Mouse (Mus musculus): Measurements from ENCODE around the gene Erp29. TPM values are rescaled to one million over a fixed set of nuclear protein-coding genes. Genes with fewer than 3 reads are reported as not detected.
"Not testable (repeated sequence)": the region's sequence is repeated elsewhere in the genome, so short reads cannot be mapped to it uniquely, and the experiment has no call there.

The Erp29 gene
- polyA plus RNA-seq (2015; fragmentation: Nextera tagmentation; extraction: Ambion mirVana) = 142 and 143 TPM in 2 replicates

DNA sequence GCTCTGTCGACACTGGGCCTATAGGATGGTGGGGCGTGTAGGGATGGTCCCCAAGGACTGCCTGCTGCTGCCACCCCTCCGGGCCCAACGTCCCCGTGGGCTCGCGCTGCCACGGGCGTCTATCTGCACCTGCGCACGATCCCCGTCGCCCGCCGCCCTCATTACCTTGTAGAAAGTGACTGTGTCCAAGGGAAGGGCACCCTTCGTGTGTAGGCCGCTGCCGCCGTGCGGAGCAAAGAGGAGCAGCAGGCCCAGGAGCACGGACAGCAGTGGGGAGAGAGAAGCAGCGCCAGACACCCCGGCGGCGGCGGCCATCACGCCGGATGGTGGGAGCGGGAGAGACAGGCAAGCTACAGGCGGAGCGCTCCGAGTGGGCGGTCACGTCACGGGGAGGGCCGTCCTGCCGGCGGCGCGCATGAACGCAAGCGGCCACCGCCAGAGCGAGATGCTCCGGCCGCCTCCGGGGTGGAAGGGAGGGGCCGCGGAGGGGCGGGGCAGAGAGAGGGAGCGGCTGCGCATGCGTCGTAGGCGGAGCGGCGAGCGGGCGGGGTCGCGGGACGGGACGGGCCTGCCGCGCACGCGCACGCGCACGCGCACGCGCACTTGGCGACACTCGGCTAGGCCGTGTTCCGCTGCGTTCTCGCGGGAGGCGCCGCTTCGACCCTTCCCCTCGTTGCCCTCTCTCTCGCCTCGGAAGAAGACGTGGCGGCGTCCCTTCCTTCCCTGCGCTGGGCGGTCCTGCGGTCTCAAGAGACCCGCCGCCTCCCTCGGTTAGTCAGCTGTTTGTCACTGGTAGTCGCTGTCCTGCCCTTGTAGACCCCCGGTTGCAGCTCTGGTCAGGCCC is at the start of gene Erp29:
Erp29 (minus strand) TSS at position 481 of the 844 bp plus-strand sequence.
- no peaks in the 10 kb centered on the region for H3K9me3 ChIP-seq (ENCODE audit: control insufficient read depth, low read length)
- TF ChIP-seq CTCF (IDR thresholded peaks at IDR 0.05; ENCODE audit: low read depth) = peak; percentile 48
- TF ChIP-seq EP300 (optimal IDR thresholded peaks at IDR 0.05) = no peak
- ATAC-seq (ENCODE audit: low FRiP score, low TSS enrichment) = peak; percentile 93

DNA sequence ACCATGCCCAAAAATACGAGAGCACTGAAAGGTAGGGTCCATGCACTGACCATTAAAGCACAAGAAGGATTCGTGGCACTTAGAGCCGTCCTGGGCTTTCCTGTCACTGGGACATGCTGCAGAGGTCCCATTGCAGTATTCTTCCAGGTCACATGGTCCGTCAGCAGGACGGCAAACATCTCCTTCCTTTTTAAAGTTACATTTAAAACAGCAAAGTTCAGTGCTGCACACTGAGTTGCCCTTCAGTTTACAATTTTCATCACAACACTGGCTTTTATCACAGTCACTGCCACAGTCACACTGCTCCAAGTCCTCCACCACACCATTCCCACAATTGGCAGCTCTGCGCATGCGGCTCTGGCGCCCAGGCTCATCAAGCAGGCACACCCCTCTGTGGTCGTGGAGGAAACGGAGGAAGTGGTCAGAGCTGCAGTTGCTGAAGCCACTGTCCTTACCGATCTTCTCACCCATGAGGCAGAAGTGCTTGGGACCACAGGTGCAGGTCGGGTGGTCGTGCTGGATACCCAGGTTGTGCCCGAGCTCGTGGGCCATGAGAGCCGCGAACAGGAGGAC is 49.2 kb upstream of the Erp29 start:
- not testable (repeated sequence) for DNase-seq (ENCODE audit: low spot score); H3K9ac ChIP-seq (ENCODE audit: low read length); H3K27ac ChIP-seq (replicated peaks); H3K4me1 ChIP-seq (replicated peaks; ENCODE audit: control insufficient read depth, insufficient read depth); H3K4me2 ChIP-seq (replicated peaks; ENCODE audit: low read depth); H3K9me3 ChIP-seq (ENCODE audit: control insufficient read depth, low read length); H3K27me3 ChIP-seq (ENCODE audit: control insufficient read depth, insufficient read depth, low read length); H3K4me3 ChIP-seq (ENCODE audit: low read depth, low read length); H3K36me3 ChIP-seq (ENCODE audit: control insufficient read depth, insufficient read depth, low read length); ATAC-seq (ENCODE audit: low FRiP score, low TSS enrichment)
- WGBS = 70% methylated on average over 10 of the region's 17 CpGs

More for the DNA sequence above, at the start of gene Erp29:
- Histone ChIP-seq H3K4me3 (ENCODE audit: low read depth, low read length) (peak within 1 kb of the TSS; percentile 91), H3K36me3 (ENCODE audit: control insufficient read depth, insufficient read depth, low read length) (peaks cover 3% of the 10 kb centered on the region), H3K9ac (ENCODE audit: low read length) (peak within 1 kb of the TSS; percentile 91), H3K4me1 (replicated peaks; ENCODE audit: control insufficient read depth, insufficient read depth) (peaks cover 8% of the 10 kb centered on the region), H3K4me2 (replicated peaks; ENCODE audit: low read depth) (peak within 1 kb of the TSS; percentile 79), H3K27ac (replicated peaks) (peak within 1 kb of the TSS; percentile 98), H3K27me3 (ENCODE audit: control insufficient read depth, insufficient read depth, low read length) (no peaks in the 10 kb centered on the region)
- peak; percentile 99 for DNase-seq (ENCODE audit: low spot score)
- under 1% methylated on average over 79 of the region's 97 CpGs for WGBS

DNA sequence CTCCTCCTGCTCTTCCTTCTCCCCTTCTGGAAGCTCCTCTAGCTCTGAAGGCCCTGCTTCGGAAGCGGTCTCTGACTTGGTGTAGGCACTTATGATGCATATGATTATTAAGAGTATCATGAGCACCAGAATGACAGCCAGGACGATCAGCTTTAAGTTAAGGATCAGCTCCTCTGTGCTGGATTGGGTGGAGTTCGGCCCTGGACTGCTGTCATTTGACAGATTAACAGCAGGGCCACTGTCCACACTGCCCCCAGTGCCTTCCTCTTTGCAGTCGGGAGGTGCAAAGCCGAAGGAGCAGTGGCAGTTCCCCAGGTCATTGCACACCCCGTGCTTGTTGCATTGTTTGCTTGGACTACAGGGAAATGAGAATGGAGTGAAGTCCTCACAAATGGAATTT is 48.4 kb upstream of the Erp29 start:
- no peak for ATAC-seq (ENCODE audit: low FRiP score, low TSS enrichment)
- no peak overlapping the region for H3K4me3 ChIP-seq (ENCODE audit: low read depth, low read length)
- H3K4me1 ChIP-seq (replicated peaks; ENCODE audit: control insufficient read depth, insufficient read depth) = no peaks in the 10 kb centered on the region
- H3K27me3 ChIP-seq (ENCODE audit: control insufficient read depth, insufficient read depth, low read length) = no peaks in the 10 kb centered on the region
- no peak for DNase-seq (ENCODE audit: low spot score)
- no peak overlapping the region for H3K9ac ChIP-seq (ENCODE audit: low read length)
- H3K36me3 ChIP-seq (ENCODE audit: control insufficient read depth, insufficient read depth, low read length) = no peaks in the 10 kb centered on the region
- H3K27ac ChIP-seq (replicated peaks) = no peak overlapping the region
- no peak overlapping the region for H3K4me2 ChIP-seq (replicated peaks; ENCODE audit: low read depth)
- 65% methylated on average over 7 of the region's 7 CpGs for WGBS
- no peaks in the 10 kb centered on the region for H3K9me3 ChIP-seq (ENCODE audit: control insufficient read depth, low read length)
- TF ChIP-seq EP300 (optimal IDR thresholded peaks at IDR 0.05) (no peak), CTCF (IDR thresholded peaks at IDR 0.05; ENCODE audit: low read depth) (no peak)

DNA sequence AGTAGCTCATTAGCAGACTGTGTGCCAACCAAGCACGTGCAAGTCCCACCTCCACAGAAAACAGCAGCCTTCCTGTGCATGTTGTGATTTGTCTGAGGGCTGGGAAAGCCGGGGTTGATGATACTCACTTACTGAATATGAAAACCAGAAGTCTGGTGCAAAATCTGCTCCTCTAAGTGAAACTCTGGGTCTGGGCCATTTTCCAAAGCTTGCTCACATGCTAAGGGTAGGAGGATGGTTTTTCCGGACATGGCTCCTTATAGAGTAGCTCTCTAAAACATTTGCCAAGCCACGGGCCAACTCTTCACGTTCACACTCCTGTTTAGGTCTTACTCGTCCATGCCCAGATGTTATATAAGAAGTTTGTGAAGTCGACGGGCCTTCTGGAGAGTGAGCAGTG is 41.0 kb upstream of the Erp29 start:
- TF ChIP-seq CTCF (IDR thresholded peaks at IDR 0.05; ENCODE audit: low read depth) (no peak), EP300 (optimal IDR thresholded peaks at IDR 0.05) (no peak)
- no peaks in the 10 kb centered on the region for H3K4me1 ChIP-seq (replicated peaks; ENCODE audit: control insufficient read depth, insufficient read depth)
- WGBS = 67% methylated on average over 8 of the region's 8 CpGs
- no peak for DNase-seq (ENCODE audit: low spot score)
- no peak overlapping the region for H3K27ac ChIP-seq (replicated peaks)
- no peaks in the 10 kb centered on the region for H3K36me3 ChIP-seq (ENCODE audit: control insufficient read depth, insufficient read depth, low read length)
- H3K9ac ChIP-seq (ENCODE audit: low read length) = no peak overlapping the region
- H3K4me2 ChIP-seq (replicated peaks; ENCODE audit: low read depth) = no peak overlapping the region
- no peaks in the 10 kb centered on the region for H3K27me3 ChIP-seq (ENCODE audit: control insufficient read depth, insufficient read depth, low read length)
- no peaks in the 10 kb centered on the region for H3K9me3 ChIP-seq (ENCODE audit: control insufficient read depth, low read length)
- no peak for ATAC-seq (ENCODE audit: low FRiP score, low TSS enrichment)
- no peak overlapping the region for H3K4me3 ChIP-seq (ENCODE audit: low read depth, low read length)

DNA sequence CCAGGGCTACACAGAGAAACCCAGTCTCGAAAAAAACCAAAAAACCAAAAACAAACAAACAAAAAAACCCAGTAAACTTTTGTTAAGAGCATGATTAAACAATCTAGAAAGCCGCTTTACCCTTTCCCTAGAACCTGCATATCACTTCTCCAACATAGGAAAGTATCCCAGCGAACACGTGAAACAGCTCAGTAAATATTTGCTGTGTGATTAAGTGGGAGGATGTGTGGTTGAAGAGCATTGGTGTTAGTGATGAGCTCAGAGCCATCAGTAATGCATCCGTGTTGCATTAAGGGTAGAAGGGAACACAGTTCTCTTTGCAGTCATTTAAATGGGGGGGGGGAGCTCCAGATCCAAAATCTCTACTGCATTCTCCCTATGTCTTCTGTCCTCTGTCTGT is 32.5 kb upstream of the Erp29 start:
- ATAC-seq (ENCODE audit: low FRiP score, low TSS enrichment) = peak; percentile 60; the same call in 1 of the 2 replicates
- H3K36me3 ChIP-seq (ENCODE audit: control insufficient read depth, insufficient read depth, low read length) = no peaks in the 10 kb centered on the region

DNA sequence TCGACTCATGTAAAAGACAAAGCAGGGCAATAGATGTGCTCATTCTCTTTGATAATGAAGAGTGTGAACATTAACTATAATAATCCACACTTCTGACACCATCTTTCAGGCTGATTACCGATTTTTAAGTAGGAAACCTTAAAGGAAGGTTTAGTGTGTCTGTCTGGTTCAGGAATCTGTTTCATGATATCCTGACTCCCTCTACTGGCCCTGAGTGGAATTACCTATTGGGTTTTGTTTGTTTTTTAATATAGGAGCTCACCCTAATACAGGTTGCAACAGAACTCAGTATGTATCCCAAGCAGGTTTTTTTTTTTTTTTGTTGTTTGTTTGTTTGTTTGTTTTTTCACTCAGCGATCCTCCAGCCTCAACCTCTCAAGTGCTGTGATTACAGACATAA is 25.4 kb upstream of the Erp29 start:
- Histone ChIP-seq H3K9me3 (ENCODE audit: control insufficient read depth, low read length) (no peaks in the 10 kb centered on the region), H3K27me3 (ENCODE audit: control insufficient read depth, insufficient read depth, low read length) (no peaks in the 10 kb centered on the region), H3K27ac (replicated peaks) (no peak overlapping the region), H3K4me1 (replicated peaks; ENCODE audit: control insufficient read depth, insufficient read depth) (no peaks in the 10 kb centered on the region), H3K9ac (ENCODE audit: low read length) (no peak overlapping the region), H3K4me3 (ENCODE audit: low read depth, low read length) (no peak overlapping the region), H3K4me2 (replicated peaks; ENCODE audit: low read depth) (no peak overlapping the region), H3K36me3 (ENCODE audit: control insufficient read depth, insufficient read depth, low read length) (no peaks in the 10 kb centered on the region)
- DNase-seq (ENCODE audit: low spot score) = no peak
- 31% methylated on average over 3 of the region's 3 CpGs for WGBS
- TF ChIP-seq EP300 (optimal IDR thresholded peaks at IDR 0.05) = no peak
- TF ChIP-seq CTCF (IDR thresholded peaks at IDR 0.05; ENCODE audit: low read depth) = peak; percentile 91
- peak; percentile 59; the same call in 1 of the 2 replicates for ATAC-seq (ENCODE audit: low FRiP score, low TSS enrichment)

More for the DNA sequence above, 32.5 kb upstream of the Erp29 start:
- H3K4me1 ChIP-seq (replicated peaks; ENCODE audit: control insufficient read depth, insufficient read depth) = no peaks in the 10 kb centered on the region
- no peak overlapping the region for H3K9ac ChIP-seq (ENCODE audit: low read length)
- WGBS = 44% methylated on average over 5 of the region's 5 CpGs
- TF ChIP-seq CTCF (IDR thresholded peaks at IDR 0.05; ENCODE audit: low read depth) (no peak), EP300 (optimal IDR thresholded peaks at IDR 0.05) (no peak)
- H3K4me3 ChIP-seq (ENCODE audit: low read depth, low read length) = no peak overlapping the region
- H3K9me3 ChIP-seq (ENCODE audit: control insufficient read depth, low read length) = no peaks in the 10 kb centered on the region
- no peak overlapping the region for H3K27ac ChIP-seq (replicated peaks)
- H3K27me3 ChIP-seq (ENCODE audit: control insufficient read depth, insufficient read depth, low read length) = no peaks in the 10 kb centered on the region
- no peak overlapping the region for H3K4me2 ChIP-seq (replicated peaks; ENCODE audit: low read depth)
- no peak for DNase-seq (ENCODE audit: low spot score)

All from stomach, postnatal 0 days (tissue).